Mouse (Mus musculus): ENCODE results near the gene Zfp992.
"Not testable (repeated sequence)": the region's sequence is repeated elsewhere in the genome, so short reads cannot be mapped to it uniquely, and the experiment has no call there.

The Zfp992 gene

GRCm38 (mm10) chr4:146476260-146476659 lies 27.4 kb downstream of the Zfp992 start:
- not testable (repeated sequence) for DNase-seq

GRCm38 (mm10) chr4:146476959-146477358 lies 28.1 kb downstream of the Zfp992 start:
- DNase-seq = not testable (repeated sequence)

GRCm38 (mm10) chr4:146480376-146481096 lies 31.7 kb downstream of the Zfp992 start:
- DNase-seq = peak in 1 of 2 experiments; percentile 47

GRCm38 (mm10) chr4:146482546-146482945 lies 33.7 kb downstream of the Zfp992 start:
- DNase-seq = not testable (repeated sequence)

GRCm38 (mm10) chr4:146483571-146484280 lies 34.9 kb downstream of the Zfp992 start:
- peak in 1 of 2 experiments; percentile 41 for DNase-seq

GRCm38 (mm10) chr4:146484676-146485075 lies 35.9 kb downstream of the Zfp992 start:
- not testable (repeated sequence) for DNase-seq

GRCm38 (mm10) chr4:146485183-146485939 lies 36.5 kb downstream of the Zfp992 start:
- DNase-seq = not testable (repeated sequence)

GRCm38 (mm10) chr4:146486753-146487152 lies 37.9 kb downstream of the Zfp992 start:
- DNase-seq = not testable (repeated sequence)

GRCm38 (mm10) chr4:146489196-146489595 lies 40.4 kb downstream of the Zfp992 start:
- DNase-seq = not testable (repeated sequence)

GRCm38 (mm10) chr4:146491993-146492392 lies 43.2 kb downstream of the Zfp992 start:
- not testable (repeated sequence) for DNase-seq

- DNase-seq = no peak
Measured at GRCm38 (mm10) chr4:146492439-146492838, 43.6 kb downstream of the Zfp992 start.

GRCm38 (mm10) chr4:146492851-146493250 lies 44.0 kb downstream of the Zfp992 start:
- DNase-seq = no peak

- DNase-seq = not testable (repeated sequence)
Measured at GRCm38 (mm10) chr4:146493319-146493907, 44.6 kb downstream of the Zfp992 start.

- no peak for DNase-seq
Measured at GRCm38 (mm10) chr4:146494980-146495379, 46.2 kb downstream of the Zfp992 start.

GRCm38 (mm10) chr4:146497695-146498275 lies 49.0 kb downstream of the Zfp992 start:
- not testable (repeated sequence) for DNase-seq

- not testable (repeated sequence) for DNase-seq
Measured at GRCm38 (mm10) chr4:146501727-146502126, 52.9 kb downstream of the Zfp992 start, which contains the start of gene Zfp981. Gene Zfp981 (plus strand): TSS chr4:146502027.

- not testable (repeated sequence) for DNase-seq
Measured at GRCm38 (mm10) chr4:146509029-146509428, 60.2 kb downstream of the Zfp992 start.

GRCm38 (mm10) chr4:146511871-146512270 lies 63.0 kb downstream of the Zfp992 start:
- DNase-seq = not testable (repeated sequence)

GRCm38 (mm10) chr4:146516474-146516873 lies 67.7 kb downstream of the Zfp992 start:
- DNase-seq = no peak

- DNase-seq = not testable (repeated sequence)
Measured at GRCm38 (mm10) chr4:146517150-146517549, 68.3 kb downstream of the Zfp992 start.
